Mouse (Mus musculus) MN1 (cell line): ENCODE results near the gene Slc35c1.

Source experiments
- DNase-seq: peaks from one replicate; pipeline ENCODE4 v3.0.0-alpha.2; 2016; ENCODE audit warnings: low spot score

Slc35c1 gene

GRCm38 (mm10) chr2:92403776-92404319 lies 56.5 kb downstream of the Slc35c1 start:
- no peak for DNase-seq
